Mouse (Mus musculus): ENCODE data around the gene Net1. TPM values are rescaled to one million over a fixed set of nuclear protein-coding genes. Genes with fewer than 3 reads are reported as not detected.

Gene Net1
- polyA plus RNA-seq, 3 experiments from 2014 or later, result 24.1 to 29.7 (median 27.0) TPM

Other genes starting within 250 kb of the Net1 start
- gene Calml3, start 113.9 kb downstream of the Net1 start, polyA plus RNA-seq (2017; shearing (Covaris generic)), result not detected
- gene Calm4, start 80.5 kb downstream of the Net1 start, polyA plus RNA-seq (2017; shearing (Covaris generic)), result not detected
- not detected for gene Calm5, start 64.0 kb downstream of the Net1 start, polyA plus RNA-seq (2017; shearing (Covaris generic))
- under 1 TPM in 1 of 3 experiments, not detected in 2; 0.67 TPM for gene Tubal3, start 54 bp upstream of the Net1 start, polyA plus RNA-seq (2017; shearing (Covaris generic))
- gene Ucn3, start 27.1 kb upstream of the Net1 start, polyA plus RNA-seq (2017; shearing (Covaris generic)), result not detected
- not detected for gene Akr1c14, start 130.8 kb upstream of the Net1 start, polyA plus RNA-seq (2017; shearing (Covaris generic))
- gene Akr1c18, start 232.4 kb upstream of the Net1 start, polyA plus RNA-seq (2017; shearing (Covaris generic)), result under 1 TPM in 1 of 3 experiments, not detected in 2; 0.31 TPM

All from inflammation-experienced regulatory T-cells, adult 6 months (primary cell).